Mouse (Mus musculus) heart, embryonic 16.5 days (tissue): Measurements from ENCODE around the gene Znrd1as. TPM values are rescaled to one million over a fixed set of nuclear protein-coding genes. Genes with fewer than 3 reads are reported as not detected.

Source experiments
- ATAC-seq: fragments of 200-750 bp; cut with Nextera tagmentation; replicated peaks from 2 replicates; pipeline ENCODE4 v1.8.0; 2017; ENCODE audit warnings: moderate number of reproducible peaks; ENCODE audit not compliant: insufficient read depth, low FRiP score; ENCODE audit errors: extremely low read depth
- H3K27ac ChIP-seq: fragments of 300-500 bp; sonication (generic); 2 replicates; pipeline ENCODE4 v1.5.1; 2014; ENCODE audit warnings: mild to moderate bottlenecking, low read length, control low read depth, moderate library complexity
- H3K27me3 ChIP-seq: fragments of 300-500 bp; sonication (generic); 2 replicates; pipeline ENCODE4 v1.6.1; 2014; ENCODE audit warnings: low read length, mixed read lengths; ENCODE audit not compliant: control insufficient read depth, insufficient read depth
- H3K36me3 ChIP-seq: fragments of 300-500 bp; sonication (generic); 2 replicates; pipeline ENCODE4 v1.6.1; 2014; ENCODE audit not compliant: control insufficient read depth, insufficient read depth
- H3K4me1 ChIP-seq: fragments of 300-500 bp; sonication (generic); 2 replicates; pipeline ENCODE4 v1.6.1; 2014; ENCODE audit warnings: low read length, mixed read lengths; ENCODE audit not compliant: control insufficient read depth, insufficient read depth
- H3K4me2 ChIP-seq: fragments of 300-500 bp; sonication (generic); 2 replicates; pipeline ENCODE4 v1.6.1; 2014; ENCODE audit warnings: low read depth, mild to moderate bottlenecking, control low read depth, low read length
- H3K4me3 ChIP-seq: fragments of 300-500 bp; sonication (generic); 2 replicates; pipeline ENCODE4 v1.5.1; 2014; ENCODE audit warnings: mild to moderate bottlenecking, control low read depth, low read length
- H3K9ac ChIP-seq: fragments of 300-500 bp; sonication (generic); 2 replicates; pipeline ENCODE4 v1.6.1; 2014; ENCODE audit warnings: low read length, control low read depth
- H3K9me3 ChIP-seq: fragments of 300-500 bp; sonication (generic); replicated peaks from 2 replicates; pipeline ENCODE4 v1.6.1; 2016; ENCODE audit warnings: low read length; ENCODE audit not compliant: control insufficient read depth
- WGBS: fragments of 180-500 bp; shearing (Covaris S2); extraction: QIAGEN DNeasy Blood & Tissue Kit; methylation state at CpG from one replicate; pipeline ENCODE4 v1.1.7; 2014; 5-methylcytosine and 5-hydroxymethylcytosine counted together
- polyA plus RNA-seq: library from polyadenylated mRNA; unstranded; fragments of >200 nt; fragmentation: Nextera tagmentation; extraction: Ambion mirVana; gene quantifications from 2 replicates; pipeline ENCODE4 v1.2.1, GENCODE M21; 2015

Gene Znrd1as
- polyA plus RNA-seq: 7.8 and 9.3 TPM in 2 replicates

GRCm38 (mm10) chr17:36957999-36958743 lies at the start of gene Znrd1as, which contains the start of gene Znrd1:
Gene Znrd1as, plus strand, starts transcription at chr17:36958592.
Gene Znrd1, minus strand, starts transcription at chr17:36958559.
- H3K27ac ChIP-seq: peak within 1 kb of the TSS; percentile 91
- peak within 1 kb of the TSS; percentile 89 for H3K9ac ChIP-seq
- under 1% methylated on average over 46 of the region's 46 CpGs for WGBS
- H3K4me3 ChIP-seq: peak within 1 kb of the TSS; percentile 85
- H3K36me3 ChIP-seq: peaks cover 6% of the 10 kb centered on the region
- peaks cover 10% of the 10 kb centered on the region for H3K4me1 ChIP-seq
- no peaks in the 10 kb centered on the region for H3K9me3 ChIP-seq
- peak within 1 kb of the TSS; percentile 87 for H3K4me2 ChIP-seq
- H3K27me3 ChIP-seq: no peaks in the 10 kb centered on the region
- ATAC-seq: peak; percentile 96

- H3K9me3 ChIP-seq: no peaks in the 10 kb centered on the region
- H3K4me2 ChIP-seq: no peak overlapping the region
- H3K4me1 ChIP-seq: no peaks in the 10 kb centered on the region
- H3K9ac ChIP-seq: no peak overlapping the region
- no peak overlapping the region for H3K4me3 ChIP-seq
- H3K27me3 ChIP-seq: peaks cover 9% of the 10 kb centered on the region
- no peak overlapping the region for H3K27ac ChIP-seq
- no peaks in the 10 kb centered on the region for H3K36me3 ChIP-seq
- no peak for ATAC-seq
- 43% methylated on average over 4 of the region's 4 CpGs for WGBS
Measured at GRCm38 (mm10) chr17:36909802-36910201, 48.6 kb upstream of the Znrd1as start.

GRCm38 (mm10) chr17:36912031-36912430 lies 46.4 kb upstream of the Znrd1as start:
- WGBS: 57% methylated on average over 2 of the region's 2 CpGs

GRCm38 (mm10) chr17:36914108-36914507 lies 44.3 kb upstream of the Znrd1as start:
- 13% methylated on average over 2 of the region's 2 CpGs for WGBS
- Histone ChIP-seq H3K27me3 (peaks cover 9% of the 10 kb centered on the region), H3K4me3 (no peak overlapping the region), H3K4me2 (no peak overlapping the region), H3K9ac (no peak overlapping the region), H3K36me3 (no peaks in the 10 kb centered on the region), H3K9me3 (no peaks in the 10 kb centered on the region), H3K27ac (no peak overlapping the region), H3K4me1 (no peaks in the 10 kb centered on the region)
- no peak for ATAC-seq

More at GRCm38 (mm10) chr17:36912031-36912430, 46.4 kb upstream of the Znrd1as start:
- Histone ChIP-seq H3K4me2 (no peak overlapping the region), H3K4me1 (no peaks in the 10 kb centered on the region), H3K9me3 (no peaks in the 10 kb centered on the region), H3K9ac (no peak overlapping the region), H3K27ac (no peak overlapping the region), H3K36me3 (no peaks in the 10 kb centered on the region), H3K4me3 (no peak overlapping the region), H3K27me3 (peaks cover 12% of the 10 kb centered on the region)
- no peak for ATAC-seq

- no peak overlapping the region for H3K27ac ChIP-seq
- ATAC-seq: no peak
- no peaks in the 10 kb centered on the region for H3K36me3 ChIP-seq
- 13% methylated on average over 9 of the region's 9 CpGs for WGBS
- H3K9me3 ChIP-seq: no peaks in the 10 kb centered on the region
- no peak overlapping the region for H3K4me2 ChIP-seq
- 0 out of 2 replicates have a peak, but pooled peaks cover 5% of the 10 kb centered on the region for H3K27me3 ChIP-seq
- no peak overlapping the region for H3K4me3 ChIP-seq
- no peaks in the 10 kb centered on the region for H3K4me1 ChIP-seq
- H3K9ac ChIP-seq: no peak overlapping the region
Measured at GRCm38 (mm10) chr17:36915076-36915475, 43.3 kb upstream of the Znrd1as start.

- Histone ChIP-seq H3K27ac (no peak overlapping the region), H3K4me1 (no peaks in the 10 kb centered on the region), H3K27me3 (peaks cover 6% of the 10 kb centered on the region; the same call in 1 of the 2 replicates), H3K9ac (no peak overlapping the region), H3K9me3 (no peaks in the 10 kb centered on the region), H3K36me3 (no peaks in the 10 kb centered on the region), H3K4me3 (no peak overlapping the region), H3K4me2 (no peak overlapping the region)
- no peak for ATAC-seq
- WGBS: 36% methylated on average over 15 of the region's 15 CpGs
Measured at GRCm38 (mm10) chr17:36920239-36920638, 38.2 kb upstream of the Znrd1as start.

- no peak overlapping the region for H3K4me3 ChIP-seq
- no peaks in the 10 kb centered on the region for H3K9me3 ChIP-seq
- H3K36me3 ChIP-seq: no peaks in the 10 kb centered on the region
- H3K27ac ChIP-seq: no peak overlapping the region
- H3K9ac ChIP-seq: no peak overlapping the region
- 75% methylated on average over 4 of the region's 4 CpGs for WGBS
- no peak overlapping the region for H3K4me2 ChIP-seq
- peaks cover 3% of the 10 kb centered on the region; the same call in 1 of the 2 replicates for H3K27me3 ChIP-seq
- H3K4me1 ChIP-seq: no peaks in the 10 kb centered on the region
- ATAC-seq: no peak
Measured at GRCm38 (mm10) chr17:36922715-36923114, 35.7 kb upstream of the Znrd1as start.

GRCm38 (mm10) chr17:36923491-36923890 lies 34.9 kb upstream of the Znrd1as start:
- Histone ChIP-seq H3K9me3 (no peaks in the 10 kb centered on the region), H3K27ac (no peak overlapping the region), H3K27me3 (peaks cover 3% of the 10 kb centered on the region; the same call in 1 of the 2 replicates), H3K4me3 (no peak overlapping the region), H3K9ac (no peak overlapping the region), H3K4me2 (no peak overlapping the region), H3K36me3 (no peaks in the 10 kb centered on the region), H3K4me1 (no peaks in the 10 kb centered on the region)
- ATAC-seq: no peak
- 57% methylated on average over 4 of the region's 4 CpGs for WGBS

GRCm38 (mm10) chr17:36927496-36928120 lies 30.8 kb upstream of the Znrd1as start:
- Histone ChIP-seq H3K27me3 (no peaks in the 10 kb centered on the region), H3K27ac (no peak overlapping the region), H3K9me3 (no peaks in the 10 kb centered on the region), H3K4me3 (no peak overlapping the region), H3K9ac (no peak overlapping the region), H3K36me3 (no peaks in the 10 kb centered on the region), H3K4me1 (peaks cover 6% of the 10 kb centered on the region; the same call in 1 of the 2 replicates), H3K4me2 (no peak overlapping the region)
- no peak for ATAC-seq
- 30% methylated on average over 10 of the region's 10 CpGs for WGBS
